Mouse (Mus musculus) E14TG2a.4 (cell line): Measurements from ENCODE around the gene Ahrr.

Experiments used
- H3K27me3 ChIP-seq: 2 replicates; pipeline ENCODE4 v1.6.1; 2014; ENCODE audit warnings: low read length, control low read depth; ENCODE audit not compliant: insufficient read depth
- H3K36me3 ChIP-seq: 2 replicates; pipeline ENCODE4 v1.6.1; 2014; ENCODE audit warnings: low read length, control low read depth; ENCODE audit not compliant: insufficient read depth
- H3K4me1 ChIP-seq: replicated peaks from 2 replicates; pipeline ENCODE4 v1.6.1; 2014; ENCODE audit warnings: low read depth, low read length, control low read depth
- H3K4me3 ChIP-seq: replicated peaks from 2 replicates; pipeline ENCODE4 v1.5.1; 2014; ENCODE audit warnings: mild to moderate bottlenecking, low read length
- H3K9me3 ChIP-seq: 2 replicates; pipeline ENCODE4 v1.6.1; 2014; ENCODE audit warnings: low read length, control low read depth
- CTCF ChIP-seq: conservative IDR thresholded peaks from 2 replicates; pipeline ENCODE4 v1.5.1; 2014; ENCODE audit warnings: low read length
- NANOG ChIP-seq: IDR thresholded peaks from 2 replicates; pipeline ENCODE4 v1.6.1; 2014; ENCODE audit warnings: borderline replicate concordance, low read length, mixed read lengths
- POU5F1 ChIP-seq: IDR thresholded peaks from 2 replicates; pipeline ENCODE4 v1.6.1; 2014; ENCODE audit warnings: low read length, borderline replicate concordance

Gene Ahrr

GRCm38 (mm10) chr13:74292167-74292566 lies at the start of gene Ahrr:
Gene Ahrr, minus strand, starts transcription at chr13:74292331.
- H3K27me3 ChIP-seq: peaks cover 44% of the 10 kb centered on the region
- peaks cover 15% of the 10 kb centered on the region for H3K4me1 ChIP-seq
- H3K9me3 ChIP-seq: no peaks in the 10 kb centered on the region
- H3K4me3 ChIP-seq: peak within 1 kb of the TSS; percentile 64
- no peaks in the 10 kb centered on the region for H3K36me3 ChIP-seq
- no peak for TF ChIP-seq NANOG
- TF ChIP-seq POU5F1: no peak
- TF ChIP-seq CTCF: no peak

- no peaks in the 10 kb centered on the region for H3K4me1 ChIP-seq
- H3K4me3 ChIP-seq: no peak overlapping the region
- H3K36me3 ChIP-seq: peaks cover 87% of the 10 kb centered on the region
- TF ChIP-seq CTCF: peak; percentile 87
- TF ChIP-seq NANOG: no peak
- H3K9me3 ChIP-seq: no peaks in the 10 kb centered on the region
- no peaks in the 10 kb centered on the region for H3K27me3 ChIP-seq
Observed at GRCm38 (mm10) chr13:74341036-74341435, 48.9 kb upstream of the Ahrr start.

GRCm38 (mm10) chr13:74329321-74329720 lies 37.2 kb upstream of the Ahrr start:
- Histone ChIP-seq H3K4me1 (no peaks in the 10 kb centered on the region), H3K36me3 (peaks cover 90% of the 10 kb centered on the region), H3K4me3 (no peak overlapping the region), H3K27me3 (no peaks in the 10 kb centered on the region), H3K9me3 (no peaks in the 10 kb centered on the region)
- TF ChIP-seq CTCF (no peak), NANOG (no peak), POU5F1 (no peak)

GRCm38 (mm10) chr13:74317170-74317849 lies 25.2 kb upstream of the Ahrr start, which contains the start of gene Pdcd6:
Gene Pdcd6, minus strand, starts transcription at chr13:74317580.
- Histone ChIP-seq H3K4me1 (peaks cover 19% of the 10 kb centered on the region), H3K27me3 (no peaks in the 10 kb centered on the region), H3K4me3 (peak within 1 kb of the TSS; percentile 96), H3K36me3 (peaks cover 57% of the 10 kb centered on the region), H3K9me3 (no peaks in the 10 kb centered on the region)
- no peak for TF ChIP-seq POU5F1
- TF ChIP-seq NANOG: no peak
- TF ChIP-seq CTCF: no peak

GRCm38 (mm10) chr13:74316789-74317169 lies 24.6 kb upstream of the Ahrr start:
- Histone ChIP-seq H3K4me1 (peaks cover 19% of the 10 kb centered on the region), H3K27me3 (no peaks in the 10 kb centered on the region), H3K9me3 (no peaks in the 10 kb centered on the region), H3K36me3 (peaks cover 53% of the 10 kb centered on the region), H3K4me3 (peak overlapping the region; percentile 96)
- TF ChIP-seq CTCF (no peak), POU5F1 (no peak), NANOG (no peak)

- peaks cover 53% of the 10 kb centered on the region for H3K36me3 ChIP-seq
- H3K4me3 ChIP-seq: peak overlapping the region; percentile 96
- H3K4me1 ChIP-seq: peaks cover 19% of the 10 kb centered on the region
- no peaks in the 10 kb centered on the region for H3K9me3 ChIP-seq
- H3K27me3 ChIP-seq: no peaks in the 10 kb centered on the region
- TF ChIP-seq CTCF (no peak), NANOG (no peak)
Observed at GRCm38 (mm10) chr13:74316386-74316785, 24.3 kb upstream of the Ahrr start.

GRCm38 (mm10) chr13:74314616-74315015 lies 22.5 kb upstream of the Ahrr start:
- Histone ChIP-seq H3K4me1 (peaks cover 19% of the 10 kb centered on the region), H3K4me3 (no peak overlapping the region), H3K27me3 (no peaks in the 10 kb centered on the region), H3K36me3 (peaks cover 52% of the 10 kb centered on the region), H3K9me3 (no peaks in the 10 kb centered on the region)
- TF ChIP-seq NANOG: no peak
- no peak for TF ChIP-seq POU5F1
- TF ChIP-seq CTCF: no peak

GRCm38 (mm10) chr13:74305780-74306179 lies 13.6 kb upstream of the Ahrr start:
- Histone ChIP-seq H3K4me1 (peaks cover 6% of the 10 kb centered on the region), H3K27me3 (no peaks in the 10 kb centered on the region), H3K4me3 (no peak overlapping the region), H3K9me3 (no peaks in the 10 kb centered on the region), H3K36me3 (peaks cover 85% of the 10 kb centered on the region)
- TF ChIP-seq NANOG: no peak

GRCm38 (mm10) chr13:74305380-74305779 lies 13.2 kb upstream of the Ahrr start:
- TF ChIP-seq CTCF: no peak
- no peak for TF ChIP-seq POU5F1
- no peak for TF ChIP-seq NANOG
- H3K9me3 ChIP-seq: no peaks in the 10 kb centered on the region

More at GRCm38 (mm10) chr13:74305380-74305779, 13.2 kb upstream of the Ahrr start:
- peaks cover 6% of the 10 kb centered on the region for H3K4me1 ChIP-seq
- H3K36me3 ChIP-seq: peaks cover 81% of the 10 kb centered on the region
- no peaks in the 10 kb centered on the region for H3K27me3 ChIP-seq
- no peak overlapping the region for H3K4me3 ChIP-seq
